Mouse (Mus musculus) midbrain, embryonic 12.5 days (tissue): ENCODE measurements around the gene Icam5. TPM values are rescaled to one million over a fixed set of nuclear protein-coding genes. Genes with fewer than 3 reads are reported as not detected.
"Not testable (repeated sequence)": the region's sequence is repeated elsewhere in the genome, so short reads cannot be mapped to it uniquely, and the experiment has no call there.

ENCODE experiments used
- ATAC-seq: fragments of 200-750 bp; cut with Nextera tagmentation; 2 replicates; pipeline ENCODE4 v1.8.0; 2017; ENCODE audit warnings: low read depth, moderate TSS enrichment, moderate library complexity; ENCODE audit not compliant: low FRiP score
- H3K27ac ChIP-seq: fragments of 300-500 bp; sonication (generic); replicated peaks from 2 replicates; pipeline ENCODE4 v1.5.1; 2016; ENCODE audit warnings: mild to moderate bottlenecking
- H3K27me3 ChIP-seq: fragments of 300-500 bp; sonication (generic); 2 replicates; pipeline ENCODE4 v1.6.1; 2016; ENCODE audit warnings: mild to moderate bottlenecking
- H3K36me3 ChIP-seq: fragments of 300-500 bp; sonication (generic); 2 replicates; pipeline ENCODE4 v1.6.1; 2016
- H3K4me1 ChIP-seq: fragments of 300-500 bp; sonication (generic); 2 replicates; pipeline ENCODE4 v1.6.1; 2016
- H3K4me2 ChIP-seq: fragments of 300-500 bp; sonication (generic); replicated peaks from 2 replicates; pipeline ENCODE4 v1.6.1; 2016; ENCODE audit warnings: mild to moderate bottlenecking, moderate library complexity
- H3K4me3 ChIP-seq: fragments of 300-500 bp; sonication (generic); 2 replicates; pipeline ENCODE4 v1.5.1; 2016; ENCODE audit warnings: mild to moderate bottlenecking
- H3K9ac ChIP-seq: fragments of 300-500 bp; sonication (generic); replicated peaks from 2 replicates; pipeline ENCODE4 v1.6.1; 2016; ENCODE audit warnings: mild to moderate bottlenecking, moderate library complexity
- H3K9me3 ChIP-seq: fragments of 300-500 bp; sonication (generic); 2 replicates; pipeline ENCODE4 v1.6.1; 2016; ENCODE audit warnings: mild to moderate bottlenecking
- whole genome bisulfite sequencing: fragments of 180-500 bp; shearing (Covaris S2); methylation state at CpG from one replicate; pipeline ENCODE4 v1.1.7; 2016; 5-methylcytosine and 5-hydroxymethylcytosine counted together
- polyA plus RNA-seq: library from polyadenylated mRNA; unstranded; fragments of >200 nt; fragmentation: Nextera tagmentation; extraction: Ambion mirVana; gene quantifications from 2 replicates; pipeline ENCODE4 v1.2.1, GENCODE M21; 2016

The Icam5 gene
- polyA plus RNA-seq, 1 experiment from 2014 or later, result not detected

DNA sequence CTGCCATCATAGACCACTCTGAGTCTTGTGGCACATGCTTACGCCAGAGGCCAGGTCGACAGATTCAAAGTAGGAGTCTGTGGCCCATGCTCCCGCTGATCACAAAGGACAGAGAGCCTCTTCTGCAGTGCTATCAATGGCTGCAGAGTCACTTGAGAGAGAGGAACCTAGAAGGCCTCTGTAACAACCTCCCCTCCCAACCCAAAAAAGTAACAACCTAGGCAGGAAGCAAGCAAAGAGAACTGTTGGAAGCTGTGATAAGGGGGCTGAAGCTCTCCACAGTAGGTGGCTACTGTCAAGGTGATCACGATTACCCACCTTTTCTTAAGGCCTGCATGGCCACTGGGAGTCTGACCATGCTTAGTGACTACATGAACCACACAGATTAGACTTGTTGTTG, 11.7 kb downstream of the Icam5 start:
- no peaks in the 10 kb centered on the region for H3K9me3 ChIP-seq
- H3K4me3 ChIP-seq, result no peak overlapping the region
- 82% methylated on average over 4 of the region's 4 CpGs for WGBS
- H3K27me3 ChIP-seq, result peaks cover 30% of the 10 kb centered on the region
- no peak overlapping the region for H3K27ac ChIP-seq
- H3K36me3 ChIP-seq, result no peaks in the 10 kb centered on the region
- no peak for ATAC-seq
- H3K4me2 ChIP-seq, result no peak overlapping the region
- no peak overlapping the region for H3K9ac ChIP-seq
- H3K4me1 ChIP-seq, result no peaks in the 10 kb centered on the region

DNA sequence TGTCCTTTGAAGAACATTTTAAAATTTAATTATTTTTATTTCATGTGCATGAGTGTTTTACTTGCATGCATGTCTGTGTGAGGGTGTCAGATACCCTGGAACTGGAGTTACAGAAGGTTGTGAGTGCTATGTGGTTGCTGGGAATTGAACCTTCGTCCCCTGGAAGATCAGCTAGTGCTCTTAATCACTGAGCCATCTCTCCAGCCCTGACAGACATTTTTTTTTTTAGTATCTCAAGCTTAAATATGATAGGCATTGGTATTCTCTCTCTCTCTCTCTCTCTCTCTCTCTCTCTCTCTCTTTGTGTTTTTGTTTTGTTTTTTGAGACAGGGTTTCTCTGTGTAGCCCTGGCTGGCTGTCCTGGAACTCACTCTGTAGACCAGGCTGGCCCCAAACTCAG, 12.9 kb downstream of the Icam5 start:
- H3K9ac ChIP-seq, H3K4me3 ChIP-seq, H3K9me3 ChIP-seq, H3K36me3 ChIP-seq, ATAC-seq, H3K4me1 ChIP-seq, H3K27ac ChIP-seq, H3K4me2 ChIP-seq: not testable (repeated sequence)
- WGBS, result 70% methylated on average over 1 of the region's 1 CpGs
- H3K27me3 ChIP-seq, result peaks cover 18% of the 10 kb centered on the region

- Histone ChIP-seq H3K9ac (no peak overlapping the region), H3K9me3 (no peaks in the 10 kb centered on the region), H3K4me1 (no peaks in the 10 kb centered on the region), H3K4me2 (no peak overlapping the region), H3K27ac (no peak overlapping the region), H3K36me3 (no peaks in the 10 kb centered on the region), H3K4me3 (no peak overlapping the region), H3K27me3 (peaks cover 13% of the 10 kb centered on the region)
- 87% methylated on average over 3 of the region's 3 CpGs for WGBS
- no peak for ATAC-seq
Measured at GRCm38 (mm10) chr9:21045235-21045634, 13.4 kb downstream of the Icam5 start.

GRCm38 (mm10) chr9:21051578-21051977, 19.7 kb downstream of the Icam5 start:
- H3K36me3 ChIP-seq, result no peaks in the 10 kb centered on the region
- H3K27ac ChIP-seq, result no peak overlapping the region
- 74% methylated on average over 10 of the region's 10 CpGs for WGBS
- no peaks in the 10 kb centered on the region for H3K4me1 ChIP-seq
- peaks cover 26% of the 10 kb centered on the region for H3K27me3 ChIP-seq
- H3K9ac ChIP-seq, result no peak overlapping the region
- ATAC-seq, result no peak
- H3K9me3 ChIP-seq, result no peaks in the 10 kb centered on the region
- H3K4me2 ChIP-seq, result no peak overlapping the region
- H3K4me3 ChIP-seq, result no peak overlapping the region

DNA sequence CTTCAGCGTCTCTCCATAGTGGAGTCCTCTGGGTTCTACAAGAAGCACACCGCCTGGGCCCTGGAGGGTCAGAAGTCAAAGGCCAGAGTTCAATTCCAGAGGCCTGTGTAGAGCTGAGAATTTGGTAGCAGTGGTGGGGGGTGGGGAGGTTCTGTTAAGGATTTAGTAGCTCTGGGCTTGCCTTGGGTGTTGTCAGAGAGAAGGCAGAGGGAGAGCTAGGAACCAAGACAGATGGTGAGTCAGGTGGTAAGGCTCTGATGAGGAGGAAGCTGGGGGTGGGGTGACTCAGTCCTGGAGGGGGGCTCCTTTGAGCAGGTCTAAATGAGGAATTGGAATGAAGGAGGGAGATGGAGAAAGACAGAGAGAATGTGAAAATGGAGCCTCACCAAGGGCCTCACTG, 31.1 kb downstream of the Icam5 start:
- H3K36me3 ChIP-seq, result peaks cover 46% of the 10 kb centered on the region
- no peak overlapping the region for H3K4me3 ChIP-seq
- no peak overlapping the region for H3K27ac ChIP-seq
- H3K9me3 ChIP-seq, result no peaks in the 10 kb centered on the region
- 80% methylated on average over 2 of the region's 2 CpGs for WGBS
- no peaks in the 10 kb centered on the region for H3K27me3 ChIP-seq
- no peak overlapping the region for H3K4me2 ChIP-seq
- no peak for ATAC-seq
- no peaks in the 10 kb centered on the region for H3K4me1 ChIP-seq
- H3K9ac ChIP-seq, result no peak overlapping the region

DNA sequence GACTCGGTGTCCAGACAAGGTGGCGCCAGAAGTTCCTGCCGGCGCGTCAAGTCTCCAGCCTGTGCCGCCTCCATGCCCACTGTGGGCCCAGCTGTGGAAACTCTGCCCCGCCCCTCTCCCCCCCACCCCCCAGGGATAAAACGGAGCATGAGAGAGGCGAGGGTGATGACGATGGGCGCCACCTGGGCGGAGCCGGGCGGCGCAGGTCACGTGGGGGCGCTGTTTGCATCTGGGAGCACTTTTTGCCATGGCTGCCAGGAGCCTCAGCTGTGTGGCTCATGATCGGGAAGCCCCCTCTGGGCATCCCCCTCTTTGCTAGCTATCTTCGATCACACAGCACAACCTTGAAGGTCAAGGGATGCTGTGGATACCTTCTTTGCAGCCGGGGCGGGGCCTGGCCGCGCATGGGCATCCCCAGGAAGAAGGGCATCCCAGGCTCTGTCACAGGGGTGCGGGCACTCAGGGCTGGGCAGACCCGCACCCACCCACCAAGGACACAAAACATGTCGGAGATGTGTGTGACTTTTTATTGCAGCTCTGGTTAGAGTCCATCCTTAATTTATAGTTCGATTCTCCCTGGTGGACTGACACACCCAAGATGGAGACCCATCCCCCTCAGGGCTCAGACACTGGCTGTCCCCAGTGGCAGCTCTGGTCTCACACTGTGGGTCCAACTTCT, 35.3 kb downstream of the Icam5 start, which contains the start of gene Zglp1:
Zglp1 (minus strand) TSS at position 88 of the 679 bp plus-strand sequence.
- Histone ChIP-seq H3K4me1 (peaks cover 3% of the 10 kb centered on the region), H3K9me3 (no peaks in the 10 kb centered on the region), H3K36me3 (peaks cover 55% of the 10 kb centered on the region), H3K4me2 (no peak within 1 kb of the TSS), H3K4me3 (no peak within 1 kb of the TSS), H3K27me3 (no peaks in the 10 kb centered on the region), H3K9ac (no peak within 1 kb of the TSS), H3K27ac (no peak within 1 kb of the TSS)
- WGBS, result 89% methylated on average over 27 of the region's 27 CpGs
- ATAC-seq, result no peak

- WGBS, result 19% methylated on average over 4 of the region's 4 CpGs
- Histone ChIP-seq H3K9ac (peak overlapping the region; percentile 76), H3K4me3 (peak overlapping the region; percentile 93), H3K4me1 (peaks cover 11% of the 10 kb centered on the region), H3K9me3 (no peaks in the 10 kb centered on the region), H3K27ac (no peak overlapping the region), H3K4me2 (peak overlapping the region; percentile 91), H3K27me3 (no peaks in the 10 kb centered on the region), H3K36me3 (peaks cover 46% of the 10 kb centered on the region)
- ATAC-seq, result no peak
Measured at GRCm38 (mm10) chr9:21072641-21073040, 40.8 kb downstream of the Icam5 start.

DNA sequence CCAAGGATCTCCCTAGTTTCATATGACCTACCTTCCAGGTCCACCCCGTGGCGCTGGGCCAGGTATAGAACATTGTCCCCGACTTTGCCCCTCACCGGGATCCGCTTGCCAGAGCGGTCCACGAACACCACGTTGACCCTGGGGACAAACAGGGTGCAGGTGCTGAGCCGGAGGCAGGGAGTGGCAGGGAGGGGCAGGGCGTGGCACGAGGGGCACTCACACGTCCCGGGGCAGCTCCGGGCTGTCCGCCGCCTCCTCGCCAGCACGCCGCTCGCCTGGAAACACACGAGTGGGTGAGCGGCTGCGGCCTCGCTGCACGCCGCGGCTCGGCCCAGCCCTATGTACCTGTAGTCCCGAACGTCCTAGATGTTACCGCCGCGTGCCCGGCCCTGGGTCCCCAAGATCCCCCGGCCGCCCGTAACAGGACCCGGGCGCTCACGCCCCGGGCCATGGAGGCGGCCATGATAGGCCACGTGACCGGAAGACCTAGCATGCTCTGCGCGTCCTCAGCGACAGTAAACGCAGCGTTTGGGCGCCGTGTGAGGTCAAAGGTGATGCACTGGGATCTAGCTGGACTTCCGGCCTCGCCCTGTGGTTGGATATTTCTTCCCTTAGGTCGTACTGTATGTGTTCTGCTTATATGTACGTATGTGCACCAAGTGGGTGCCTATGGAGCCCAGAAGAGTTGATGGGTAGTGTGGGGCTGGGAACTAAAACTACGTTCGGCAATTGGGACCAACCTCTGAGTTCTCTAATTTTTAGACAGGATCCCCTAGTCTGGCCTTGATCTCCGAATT, 41.4 kb downstream of the Icam5 start, which contains the start of the genes Gm49373 and Fdx1l:
Gm49373 (minus strand) TSS at position 53 of the 797 bp plus-strand sequence.
Fdx1l (minus strand) TSS at position 571 of the 797 bp plus-strand sequence.
- H3K27me3 ChIP-seq, result no peaks in the 10 kb centered on the region
- no peaks in the 10 kb centered on the region for H3K9me3 ChIP-seq
- 4% methylated on average over 56 of the region's 58 CpGs for WGBS

GRCm38 (mm10) chr9:21074173-21074572, 42.3 kb downstream of the Icam5 start:
- no peaks in the 10 kb centered on the region for H3K27me3 ChIP-seq
- no peak overlapping the region for H3K9ac ChIP-seq
- 90% methylated on average over 1 of the region's 1 CpGs for WGBS
- no peaks in the 10 kb centered on the region for H3K9me3 ChIP-seq
- H3K36me3 ChIP-seq, result peaks cover 56% of the 10 kb centered on the region
- H3K27ac ChIP-seq, result peak overlapping the region; percentile 60; the same call in 1 of the 2 replicates
- no peak overlapping the region for H3K4me3 ChIP-seq
- H3K4me1 ChIP-seq, result peaks cover 11% of the 10 kb centered on the region
- ATAC-seq, result no peak
- no peak overlapping the region; the same call in 1 of the 2 replicates for H3K4me2 ChIP-seq

More for the DNA sequence above, 41.4 kb downstream of the Icam5 start, which contains the start of the genes Gm49373 and Fdx1l:
- Histone ChIP-seq H3K27ac (peak within 1 kb of the TSS; percentile 60), H3K9ac (peak within 1 kb of the TSS; percentile 76), H3K4me1 (peaks cover 11% of the 10 kb centered on the region), H3K4me3 (peak within 1 kb of the TSS; percentile 93), H3K36me3 (peaks cover 46% of the 10 kb centered on the region), H3K4me2 (peak within 1 kb of the TSS; percentile 91)
- peak; percentile 94 for ATAC-seq

- 96% methylated on average over 3 of the region's 3 CpGs for WGBS
- Histone ChIP-seq H3K27me3 (no peaks in the 10 kb centered on the region), H3K36me3 (peaks cover 67% of the 10 kb centered on the region), H3K27ac (no peak overlapping the region), H3K4me3 (no peak overlapping the region), H3K9me3 (no peaks in the 10 kb centered on the region), H3K4me2 (no peak overlapping the region), H3K9ac (no peak overlapping the region), H3K4me1 (peaks cover 11% of the 10 kb centered on the region)
- no peak for ATAC-seq
Measured at GRCm38 (mm10) chr9:21075625-21076024, 43.8 kb downstream of the Icam5 start.

- Histone ChIP-seq H3K27me3 (no peaks in the 10 kb centered on the region), H3K9ac (no peak overlapping the region), H3K4me3 (no peak overlapping the region), H3K36me3 (peaks cover 94% of the 10 kb centered on the region), H3K27ac (no peak overlapping the region), H3K4me2 (no peak overlapping the region), H3K4me1 (no peaks in the 10 kb centered on the region), H3K9me3 (no peaks in the 10 kb centered on the region)
- WGBS, result 92% methylated on average over 9 of the region's 9 CpGs
- no peak for ATAC-seq
Measured at GRCm38 (mm10) chr9:21081127-21081526, 49.3 kb downstream of the Icam5 start.

DNA sequence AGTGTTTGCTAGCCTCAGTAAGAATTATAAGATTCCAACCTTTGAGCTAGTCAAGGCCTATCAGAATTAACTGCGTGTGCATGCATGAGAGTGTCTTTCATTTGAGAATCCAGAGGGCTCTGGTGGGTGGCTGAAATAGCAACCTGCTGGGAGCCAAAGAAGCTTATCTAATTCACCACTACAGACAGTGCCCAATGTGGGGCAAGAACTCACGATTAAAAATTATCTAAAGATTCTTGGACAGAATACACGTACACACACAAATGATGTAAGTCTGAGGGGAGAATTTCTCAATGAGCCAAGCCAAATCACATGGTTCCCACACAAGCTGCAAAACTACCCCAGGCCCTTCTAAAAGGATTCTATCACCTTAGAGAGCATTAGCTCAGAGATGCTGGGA, 51.5 kb downstream of the Icam5 start:
- no peak for ATAC-seq
- Histone ChIP-seq H3K4me2 (no peak overlapping the region), H3K27me3 (no peaks in the 10 kb centered on the region), H3K27ac (no peak overlapping the region), H3K36me3 (peaks cover 94% of the 10 kb centered on the region), H3K9ac (no peak overlapping the region), H3K4me1 (no peaks in the 10 kb centered on the region), H3K4me3 (no peak overlapping the region), H3K9me3 (no peaks in the 10 kb centered on the region)
- 77% methylated on average over 3 of the region's 3 CpGs for WGBS
